Mouse (Mus musculus) limb, embryonic 10.5 days (tissue): Measurements from ENCODE around the gene Hemk1. TPM values are rescaled to one million over a fixed set of nuclear protein-coding genes. Genes with fewer than 3 reads are reported as not detected.

Source experiments
- DNase-seq: peaks from one replicate; pipeline ENCODE4 v3.0.0-alpha.2; 2017; ENCODE audit warnings: low spot score
- H3K27ac ChIP-seq: fragments of 300-500 bp; sonication (generic); 2 replicates; pipeline ENCODE4 v1.5.1; 2016; ENCODE audit warnings: mild to moderate bottlenecking
- H3K27me3 ChIP-seq: fragments of 300-500 bp; sonication (generic); 2 replicates; pipeline ENCODE4 v1.6.1; 2016; ENCODE audit warnings: low read depth, mild to moderate bottlenecking; ENCODE audit not compliant: poor library complexity, severe bottlenecking
- H3K36me3 ChIP-seq: fragments of 300-500 bp; sonication (generic); 2 replicates; pipeline ENCODE4 v1.6.1; 2016; ENCODE audit warnings: mild to moderate bottlenecking, moderate library complexity
- H3K4me1 ChIP-seq: fragments of 300-500 bp; sonication (generic); 2 replicates; pipeline ENCODE4 v1.6.1; 2016
- H3K4me3 ChIP-seq: fragments of 300-500 bp; sonication (generic); 2 replicates; pipeline ENCODE4 v1.5.1; 2016; ENCODE audit warnings: mild to moderate bottlenecking, moderate library complexity
- H3K9me3 ChIP-seq: fragments of 300-500 bp; sonication (generic); replicated peaks from 2 replicates; pipeline ENCODE4 v1.6.1; 2016; ENCODE audit warnings: mild to moderate bottlenecking
- WGBS: fragments of 180-500 bp; shearing (Covaris S2); methylation state at CpG from one replicate; pipeline ENCODE4 v1.1.7; 2016; 5-methylcytosine and 5-hydroxymethylcytosine counted together
- polyA plus RNA-seq: library from polyadenylated mRNA; unstranded; fragments of >200 nt; fragmentation: Nextera tagmentation; extraction: Ambion mirVana; gene quantifications from 2 replicates; pipeline ENCODE4 v1.2.1, GENCODE M21; 2016

Hemk1 gene
- polyA plus RNA-seq, 1 experiment from 2014 or later = 12.2 TPM

DNA sequence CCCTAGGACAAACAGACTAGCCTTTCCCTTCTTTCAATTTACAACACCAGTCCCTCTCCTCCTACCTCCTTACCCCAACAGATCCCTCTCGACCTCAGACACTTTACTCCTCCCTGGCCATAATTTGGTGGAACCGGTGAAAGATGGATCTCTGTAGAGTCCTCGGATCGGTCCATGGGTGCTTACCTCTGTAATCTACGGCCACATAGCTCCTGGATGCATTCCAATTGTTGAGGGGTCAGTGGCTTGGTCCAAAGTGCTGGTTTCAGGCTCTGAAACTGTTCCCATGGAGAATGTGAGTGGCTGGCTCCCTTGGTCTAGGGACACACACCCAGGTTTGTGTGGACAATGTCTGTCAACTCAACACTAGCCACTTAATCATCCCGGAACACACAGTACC lies 1.8 kb downstream of the Hemk1 start:
- no peak overlapping the region for H3K27ac ChIP-seq
- WGBS = 89% methylated on average over 6 of the region's 6 CpGs
- H3K27me3 ChIP-seq = peaks cover 6% of the 10 kb centered on the region
- no peak overlapping the region for H3K4me3 ChIP-seq
- H3K9me3 ChIP-seq = no peaks in the 10 kb centered on the region
- no peak for DNase-seq
- H3K36me3 ChIP-seq = peaks cover 5% of the 10 kb centered on the region; the same call in 1 of the 2 replicates
- H3K4me1 ChIP-seq = peaks cover 27% of the 10 kb centered on the region

GRCm38 (mm10) chr9:107335909-107336308 lies 2.2 kb downstream of the Hemk1 start:
- Histone ChIP-seq H3K36me3 (peaks cover 5% of the 10 kb centered on the region; the same call in 1 of the 2 replicates), H3K9me3 (no peaks in the 10 kb centered on the region), H3K4me1 (peaks cover 24% of the 10 kb centered on the region), H3K27ac (no peak overlapping the region), H3K4me3 (no peak overlapping the region), H3K27me3 (peaks cover under 1% of the 10 kb centered on the region)
- DNase-seq = peak; percentile 71
- 15% methylated on average over 5 of the region's 5 CpGs for WGBS

GRCm38 (mm10) chr9:107335046-107335445 lies 3.1 kb downstream of the Hemk1 start:
- no peak for DNase-seq
- no peaks in the 10 kb centered on the region for H3K27me3 ChIP-seq
- 91% methylated on average over 5 of the region's 5 CpGs for WGBS

GRCm38 (mm10) chr9:107334356-107334755 lies 3.8 kb downstream of the Hemk1 start:
- no peak overlapping the region for H3K4me3 ChIP-seq
- 88% methylated on average over 6 of the region's 6 CpGs for WGBS
- no peak overlapping the region for H3K27ac ChIP-seq
- H3K4me1 ChIP-seq = peaks cover 20% of the 10 kb centered on the region
- no peaks in the 10 kb centered on the region for H3K9me3 ChIP-seq
- no peaks in the 10 kb centered on the region for H3K27me3 ChIP-seq
- DNase-seq = no peak
- H3K36me3 ChIP-seq = peaks cover 5% of the 10 kb centered on the region; the same call in 1 of the 2 replicates

More at GRCm38 (mm10) chr9:107335046-107335445, 3.1 kb downstream of the Hemk1 start:
- Histone ChIP-seq H3K4me3 (no peak overlapping the region), H3K4me1 (peaks cover 20% of the 10 kb centered on the region), H3K27ac (no peak overlapping the region), H3K9me3 (no peaks in the 10 kb centered on the region), H3K36me3 (peaks cover 5% of the 10 kb centered on the region; the same call in 1 of the 2 replicates)

DNA sequence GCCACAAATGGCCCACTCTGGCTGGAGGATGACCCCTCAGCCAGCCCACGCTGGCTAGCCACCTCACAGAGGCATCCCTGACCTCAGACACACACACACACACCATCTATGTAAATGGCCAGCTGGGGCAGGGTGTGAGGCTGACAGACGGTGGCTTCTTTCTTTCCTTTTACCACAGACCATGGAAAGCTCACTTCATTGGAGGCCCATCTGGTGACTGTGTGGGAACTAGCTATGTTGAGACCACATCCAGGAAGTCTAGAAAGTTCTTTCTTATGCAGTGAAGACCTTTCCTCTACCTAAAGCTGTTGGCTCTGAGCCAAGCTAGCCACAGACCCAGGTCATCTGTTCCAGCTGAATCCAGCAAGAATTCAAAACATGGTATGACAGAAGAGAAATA lies 4.5 kb downstream of the Hemk1 start:
- Histone ChIP-seq H3K27ac (no peak overlapping the region), H3K36me3 (peaks cover 7% of the 10 kb centered on the region), H3K27me3 (no peaks in the 10 kb centered on the region), H3K4me1 (peaks cover 17% of the 10 kb centered on the region), H3K9me3 (no peaks in the 10 kb centered on the region), H3K4me3 (no peak overlapping the region)
- no peak for DNase-seq
- 45% methylated on average over 2 of the region's 2 CpGs for WGBS

- 89% methylated on average over 6 of the region's 6 CpGs for WGBS
- Histone ChIP-seq H3K9me3 (no peaks in the 10 kb centered on the region), H3K4me1 (0 out of 2 replicates have a peak, but pooled peaks cover under 1% of the 10 kb centered on the region), H3K27me3 (no peaks in the 10 kb centered on the region), H3K36me3 (peaks cover 22% of the 10 kb centered on the region), H3K4me3 (no peak overlapping the region), H3K27ac (no peak overlapping the region)
- DNase-seq = no peak
These were observed 7.4 kb downstream of the Hemk1 start for GRCm38 (mm10) chr9:107330791-107331190.

- H3K9me3 ChIP-seq = no peaks in the 10 kb centered on the region
- H3K27me3 ChIP-seq = no peaks in the 10 kb centered on the region
- H3K4me1 ChIP-seq = no peaks in the 10 kb centered on the region
- no peak for DNase-seq
- WGBS = 92% methylated on average over 16 of the region's 16 CpGs
- peaks cover 22% of the 10 kb centered on the region for H3K36me3 ChIP-seq
- no peak overlapping the region for H3K4me3 ChIP-seq
- no peak overlapping the region; the same call in 1 of the 2 replicates for H3K27ac ChIP-seq
These were observed 10.1 kb downstream of the Hemk1 start for GRCm38 (mm10) chr9:107327879-107328620.

GRCm38 (mm10) chr9:107325904-107326303 lies 12.2 kb downstream of the Hemk1 start:
- H3K9me3 ChIP-seq = no peaks in the 10 kb centered on the region
- H3K4me1 ChIP-seq = no peaks in the 10 kb centered on the region
- 89% methylated on average over 7 of the region's 7 CpGs for WGBS
- no peaks in the 10 kb centered on the region for H3K27me3 ChIP-seq
- no peak overlapping the region for H3K4me3 ChIP-seq
- DNase-seq = no peak
- H3K36me3 ChIP-seq = peaks cover 17% of the 10 kb centered on the region
- no peak overlapping the region for H3K27ac ChIP-seq

- no peaks in the 10 kb centered on the region for H3K9me3 ChIP-seq
- H3K27ac ChIP-seq = no peak overlapping the region
- peaks cover 17% of the 10 kb centered on the region for H3K36me3 ChIP-seq
- 72% methylated on average over 4 of the region's 4 CpGs for WGBS
- H3K4me3 ChIP-seq = no peak overlapping the region
- DNase-seq = no peak
- H3K4me1 ChIP-seq = no peaks in the 10 kb centered on the region
- no peaks in the 10 kb centered on the region for H3K27me3 ChIP-seq
These were observed 13.2 kb downstream of the Hemk1 start for GRCm38 (mm10) chr9:107324799-107325561.

DNA sequence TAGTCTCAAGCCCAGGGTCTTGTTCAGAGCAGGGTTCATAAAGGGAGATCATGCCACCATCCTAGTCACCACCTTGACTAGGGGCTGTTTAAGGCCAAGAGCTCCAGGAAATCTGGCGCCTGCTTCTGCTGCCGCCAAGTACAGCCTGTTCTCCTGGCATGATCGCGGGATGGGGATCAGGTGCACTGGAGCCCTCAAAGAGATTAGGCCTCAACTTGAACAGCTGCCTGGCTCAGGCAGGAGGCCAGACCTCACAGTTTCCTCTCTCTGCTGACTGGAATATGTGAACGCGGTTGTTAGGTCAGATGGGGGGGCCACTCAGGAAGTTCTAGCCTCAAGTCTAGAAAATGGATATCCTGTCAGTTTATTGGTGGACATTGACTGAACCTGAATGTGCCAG lies 14.6 kb downstream of the Hemk1 start:
- H3K4me1 ChIP-seq = no peaks in the 10 kb centered on the region
- no peaks in the 10 kb centered on the region for H3K27me3 ChIP-seq
- H3K36me3 ChIP-seq = peaks cover 14% of the 10 kb centered on the region
- DNase-seq = no peak
- H3K27ac ChIP-seq = no peak overlapping the region
- no peaks in the 10 kb centered on the region for H3K9me3 ChIP-seq
- WGBS = 81% methylated on average over 6 of the region's 6 CpGs
- H3K4me3 ChIP-seq = no peak overlapping the region

- H3K9me3 ChIP-seq = no peaks in the 10 kb centered on the region
- H3K27me3 ChIP-seq = no peaks in the 10 kb centered on the region
- no peak for DNase-seq
- no peak overlapping the region for H3K4me3 ChIP-seq
- WGBS = 82% methylated on average over 8 of the region's 8 CpGs
- H3K27ac ChIP-seq = no peak overlapping the region
- H3K4me1 ChIP-seq = no peaks in the 10 kb centered on the region
- 0 out of 2 replicates have a peak, but pooled peaks cover 4% of the 10 kb centered on the region for H3K36me3 ChIP-seq
These were observed 15.6 kb downstream of the Hemk1 start for GRCm38 (mm10) chr9:107322461-107323050.

DNA sequence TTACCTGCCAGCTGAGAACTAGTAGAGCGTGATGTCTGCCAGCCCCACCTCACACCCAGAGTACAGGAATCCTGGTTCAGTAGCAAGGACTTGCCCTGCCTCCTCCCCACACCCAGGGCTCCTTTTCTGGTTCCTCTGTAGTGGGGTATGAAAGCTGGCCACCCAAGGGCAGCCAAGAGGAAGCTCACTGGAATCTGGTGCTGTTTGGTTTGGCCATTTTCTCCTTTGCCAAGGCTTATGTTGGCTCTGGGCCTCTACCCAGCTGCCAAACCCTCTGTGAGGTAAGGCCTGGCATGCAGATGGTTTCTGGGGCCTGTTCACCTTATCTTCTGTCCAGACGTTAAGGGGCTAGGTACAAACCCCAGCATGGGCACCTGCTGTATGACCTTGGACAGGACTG lies 22.4 kb downstream of the Hemk1 start:
- Histone ChIP-seq H3K4me1 (0 out of 2 replicates have a peak, but pooled peaks cover 6% of the 10 kb centered on the region), H3K9me3 (no peaks in the 10 kb centered on the region), H3K36me3 (no peaks in the 10 kb centered on the region), H3K27ac (no peak overlapping the region), H3K27me3 (no peaks in the 10 kb centered on the region), H3K4me3 (no peak overlapping the region)
- DNase-seq = no peak
- WGBS = 90% methylated on average over 2 of the region's 2 CpGs

- Histone ChIP-seq H3K9me3 (no peaks in the 10 kb centered on the region), H3K4me3 (no peak overlapping the region), H3K27ac (no peak overlapping the region), H3K27me3 (no peaks in the 10 kb centered on the region), H3K36me3 (no peaks in the 10 kb centered on the region), H3K4me1 (0 out of 2 replicates have a peak, but pooled peaks cover 6% of the 10 kb centered on the region)
- WGBS = 82% methylated on average over 3 of the region's 3 CpGs
- no peak for DNase-seq
These were observed 24.2 kb downstream of the Hemk1 start for GRCm38 (mm10) chr9:107313926-107314325.
